Mouse (Mus musculus): ENCODE data around the gene Olfr1224-ps1. TPM values are rescaled to one million over a fixed set of nuclear protein-coding genes. Genes with fewer than 3 reads are reported as not detected.

Olfr1224-ps1 gene
- not detected in 2 replicates for polyA plus RNA-seq (2012; rRNA removed; ENCODE audit: low replicate concordance)

DNA sequence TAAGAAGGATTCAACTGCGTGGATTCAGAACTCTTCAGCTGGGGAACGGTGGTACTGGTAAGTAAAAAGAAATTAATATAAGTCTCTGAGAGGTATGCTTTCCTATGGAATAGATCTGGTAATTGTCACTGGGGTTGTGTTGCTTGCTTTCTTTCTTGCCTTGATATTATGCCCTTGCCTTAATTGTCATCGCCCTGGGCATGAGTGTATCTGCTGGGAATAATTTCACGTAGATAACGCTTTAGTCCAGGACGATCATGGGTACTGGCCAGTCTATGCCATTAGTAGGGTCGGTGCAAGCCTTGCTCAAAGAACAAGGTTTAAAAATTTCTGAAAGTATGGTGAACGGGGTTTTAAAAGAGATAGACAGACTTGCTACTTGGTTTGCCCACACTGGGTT, at the start of gene Olfr1224-ps1:
Olfr1224-ps1 (minus strand) TSS at position 101 of the 400 bp plus-strand sequence.

DNA sequence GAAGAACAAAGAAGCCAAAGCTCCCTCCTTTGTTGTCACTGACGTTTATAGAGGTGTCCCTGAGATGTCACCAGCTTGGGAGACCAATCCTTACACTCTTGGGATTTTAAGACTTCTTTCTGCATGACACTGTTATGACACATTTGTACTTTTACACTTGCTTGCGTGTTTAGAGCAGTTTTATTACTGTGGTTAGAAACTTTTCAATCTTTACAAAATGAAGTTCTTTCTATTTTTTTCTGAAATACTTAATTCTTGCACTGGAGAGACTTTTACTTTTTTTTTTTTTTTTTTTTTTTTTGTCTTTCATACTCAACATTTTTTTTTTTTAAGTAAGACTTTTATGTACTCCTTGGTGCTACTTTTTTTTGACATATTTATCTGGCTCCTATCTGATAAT, 36.1 kb upstream of the Olfr1224-ps1 start, which contains the start of gene Olfr1226:
Olfr1226 (minus strand) TSS at position 101 of the 400 bp plus-strand sequence.

DNA sequence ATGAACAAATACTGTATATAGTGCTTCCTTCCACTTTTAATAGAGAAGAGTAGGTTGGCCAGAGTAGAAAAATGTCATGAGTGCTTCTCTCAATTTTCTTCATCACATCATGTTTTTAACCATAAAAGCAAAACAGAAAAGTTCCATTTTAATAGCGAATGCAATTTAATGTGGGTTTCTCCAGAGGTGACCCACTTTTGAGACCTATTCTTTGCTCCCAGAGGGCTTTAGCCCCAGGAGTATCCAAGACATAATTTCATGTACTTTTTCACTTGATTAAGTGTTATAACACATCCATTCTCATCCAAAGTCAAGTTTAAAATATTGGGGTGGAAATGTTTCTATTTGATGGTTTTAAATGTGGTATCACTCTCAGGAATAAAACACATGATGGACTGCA, 10.7 kb upstream of the Olfr1224-ps1 start, which contains the start of gene Olfr1225:
Olfr1225 (minus strand) TSS at position 101 of the 400 bp plus-strand sequence.

DNA sequence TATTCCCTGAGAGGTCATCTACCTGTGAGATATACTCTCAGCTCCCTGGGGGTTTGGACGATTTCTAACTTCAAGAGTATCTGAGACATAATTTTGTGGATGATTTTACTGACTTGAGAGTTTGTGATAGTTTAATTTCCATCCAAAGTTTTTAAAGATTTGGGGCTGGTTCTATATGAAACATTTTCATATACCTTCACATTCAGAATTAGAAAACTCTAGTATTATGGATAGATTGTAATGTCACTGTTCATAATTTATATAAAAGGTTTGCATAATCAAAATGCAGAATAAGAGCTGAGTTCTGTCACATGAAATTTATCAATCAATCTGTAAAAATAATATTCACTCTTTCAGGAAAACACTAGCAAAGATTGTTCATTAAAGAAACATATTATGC, 12.4 kb downstream of the Olfr1224-ps1 start, which contains the start of gene Olfr1223:
Olfr1223 (minus strand) TSS at position 101 of the 400 bp plus-strand sequence.

DNA sequence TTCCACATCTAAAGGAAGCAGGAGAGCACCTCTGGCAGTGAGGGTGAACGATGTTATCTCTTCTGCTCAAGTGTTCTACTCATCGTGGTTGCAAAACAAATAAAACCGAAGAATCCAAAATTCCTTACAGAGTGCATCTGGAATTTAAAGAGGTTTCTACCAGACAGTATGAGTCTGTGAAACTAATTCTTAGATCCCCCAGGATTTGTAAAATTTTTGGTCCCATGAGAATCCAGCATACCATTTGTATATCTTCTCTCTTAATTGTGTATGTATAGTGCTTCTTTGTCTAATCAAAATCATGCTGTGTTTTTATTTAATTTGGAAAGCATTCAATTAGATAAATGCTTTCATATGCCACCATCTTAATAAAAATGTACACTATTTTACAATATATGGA, 30.9 kb downstream of the Olfr1224-ps1 start, which contains the start of gene Olfr1222:
Olfr1222 (minus strand) TSS at position 101 of the 400 bp plus-strand sequence.

DNA sequence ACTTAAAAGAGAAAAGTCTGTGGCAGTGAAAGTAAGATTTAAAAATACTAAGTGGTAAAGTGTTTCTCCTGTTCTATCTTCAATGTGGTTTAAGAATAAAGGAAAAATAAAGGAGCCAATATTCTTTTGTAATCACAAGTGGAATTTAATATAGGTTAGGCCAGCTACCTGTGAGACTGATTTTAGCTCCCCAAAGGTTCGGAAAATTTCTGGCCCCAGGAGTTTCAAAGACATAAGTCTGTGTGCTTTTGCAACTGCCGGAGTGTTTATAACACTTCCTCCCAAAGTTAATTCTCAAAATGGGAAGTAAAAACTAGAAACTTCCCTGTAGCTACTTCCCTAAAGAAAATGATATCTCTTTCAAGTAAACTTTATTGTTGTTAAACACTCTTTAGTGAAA, 46.7 kb downstream of the Olfr1224-ps1 start, which contains the start of gene Olfr1221:
Olfr1221 (minus strand) TSS at position 101 of the 400 bp plus-strand sequence.

DNA sequence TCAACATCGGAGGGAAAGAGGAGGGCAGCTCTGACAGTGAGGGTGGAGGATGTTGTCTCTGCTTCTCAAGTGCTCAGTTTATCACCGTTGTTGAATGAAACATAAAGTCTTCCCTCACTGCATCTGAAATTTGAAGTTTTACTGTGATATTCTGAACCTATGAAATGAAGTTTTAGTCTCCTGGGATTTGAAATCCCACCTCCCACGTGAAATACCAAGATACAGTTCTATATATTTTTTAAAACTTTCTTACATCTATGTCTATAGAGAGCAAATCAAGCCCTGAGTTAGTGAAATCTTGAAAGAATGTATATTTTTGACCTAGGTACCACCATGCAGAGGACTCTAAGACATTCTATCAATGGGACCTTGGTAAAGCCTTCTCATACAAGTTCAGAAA, 57.2 kb downstream of the Olfr1224-ps1 start, which contains the start of gene Olfr1220:
Olfr1220 (minus strand) TSS at position 101 of the 400 bp plus-strand sequence.

Other genes starting within 250 kb of the Olfr1224-ps1 start
- gene Olfr1209, start 248.9 kb downstream of the Olfr1224-ps1 start, polyA plus RNA-seq (2012; rRNA removed; ENCODE audit: low replicate concordance), result not detected in 2 replicates
- not detected in 2 replicates for gene Olfr1211, start 226.0 kb downstream of the Olfr1224-ps1 start, polyA plus RNA-seq (2012; rRNA removed; ENCODE audit: low replicate concordance)
- gene Olfr1212, start 210.1 kb downstream of the Olfr1224-ps1 start, polyA plus RNA-seq (2012; rRNA removed; ENCODE audit: low replicate concordance), result not detected in 2 replicates
- not detected in 2 replicates for gene Gm13762, start 183.8 kb downstream of the Olfr1224-ps1 start, polyA plus RNA-seq (2012; rRNA removed; ENCODE audit: low replicate concordance)
- gene Olfr1214, start 171.4 kb downstream of the Olfr1224-ps1 start, polyA plus RNA-seq (2012; rRNA removed; ENCODE audit: low replicate concordance), result not detected in 2 replicates
- not detected in 2 replicates for gene Olfr1215, start 157.1 kb downstream of the Olfr1224-ps1 start, polyA plus RNA-seq (2012; rRNA removed; ENCODE audit: low replicate concordance)
- not detected in 2 replicates for gene Olfr1216, start 145.8 kb downstream of the Olfr1224-ps1 start, polyA plus RNA-seq (2012; rRNA removed; ENCODE audit: low replicate concordance)
- not detected in 2 replicates for gene Olfr1217, start 132.0 kb downstream of the Olfr1224-ps1 start, polyA plus RNA-seq (2012; rRNA removed; ENCODE audit: low replicate concordance)
- not detected in 2 replicates for gene Olfr1218, start 102.9 kb downstream of the Olfr1224-ps1 start, polyA plus RNA-seq (2012; rRNA removed; ENCODE audit: low replicate concordance)
- not detected in 2 replicates for gene Olfr1219, start 80.6 kb downstream of the Olfr1224-ps1 start, polyA plus RNA-seq (2012; rRNA removed; ENCODE audit: low replicate concordance)
- not detected in 2 replicates for gene Olfr1220, start 57.3 kb downstream of the Olfr1224-ps1 start, polyA plus RNA-seq (2012; rRNA removed; ENCODE audit: low replicate concordance)
- gene Olfr1221, start 46.8 kb downstream of the Olfr1224-ps1 start, polyA plus RNA-seq (2012; rRNA removed; ENCODE audit: low replicate concordance), result not detected in 2 replicates
- gene Olfr1222, start 31.0 kb downstream of the Olfr1224-ps1 start, polyA plus RNA-seq (2012; rRNA removed; ENCODE audit: low replicate concordance), result not detected in 2 replicates
- gene Olfr1223, start 12.5 kb downstream of the Olfr1224-ps1 start, polyA plus RNA-seq (2012; rRNA removed; ENCODE audit: low replicate concordance), result not detected in 2 replicates
- gene Olfr1225, start 10.6 kb upstream of the Olfr1224-ps1 start, polyA plus RNA-seq (2012; rRNA removed; ENCODE audit: low replicate concordance), result not detected in 2 replicates
- not detected in 2 replicates for gene Olfr1226, start 36.0 kb upstream of the Olfr1224-ps1 start, polyA plus RNA-seq (2012; rRNA removed; ENCODE audit: low replicate concordance)
- not detected in 2 replicates for gene Olfr1228, start 90.0 kb upstream of the Olfr1224-ps1 start, polyA plus RNA-seq (2012; rRNA removed; ENCODE audit: low replicate concordance)
- gene Olfr1229, start 123.9 kb upstream of the Olfr1224-ps1 start, polyA plus RNA-seq (2012; rRNA removed; ENCODE audit: low replicate concordance), result not detected in 2 replicates
- gene Olfr1230, start 133.2 kb upstream of the Olfr1224-ps1 start, polyA plus RNA-seq (2012; rRNA removed; ENCODE audit: low replicate concordance), result not detected in 2 replicates
- not detected in 2 replicates for gene Olfr1231, start 143.0 kb upstream of the Olfr1224-ps1 start, polyA plus RNA-seq (2012; rRNA removed; ENCODE audit: low replicate concordance)
- gene Olfr1232, start 165.6 kb upstream of the Olfr1224-ps1 start, polyA plus RNA-seq (2012; rRNA removed; ENCODE audit: low replicate concordance), result not detected in 2 replicates
- not detected in 2 replicates for gene Olfr1233, start 178.3 kb upstream of the Olfr1224-ps1 start, polyA plus RNA-seq (2012; rRNA removed; ENCODE audit: low replicate concordance)
- not detected in 2 replicates for gene Olfr1234, start 200.8 kb upstream of the Olfr1224-ps1 start, polyA plus RNA-seq (2012; rRNA removed; ENCODE audit: low replicate concordance)
- gene Olfr1238, start 245.6 kb upstream of the Olfr1224-ps1 start, polyA plus RNA-seq (2012; rRNA removed; ENCODE audit: low replicate concordance), result not detected in 2 replicates